Mouse (Mus musculus): ENCODE measurements at regions not wholly inside any gene's neighbourhood (a gene's known extent, or its start where the extent isn't known, plus 50 kb on each side); places are given as distances from the start of the nearest gene placed in this dataset.

GRCm38 (mm10) chr3:48207950-48208349, 1549.2 kb downstream of the Pcdh18 start:
- intact Hi-C loops (cut with DNase I): no loop called here
- DNase-seq (ENCODE audit: low spot score in 2 of 2): no peak

- DNase-seq (ENCODE audit: low spot score in 2 of 2): no peak
- intact Hi-C loops (cut with DNase I): no loop called here
These were observed 1562.8 kb downstream of the Pcdh18 start for GRCm38 (mm10) chr3:48194300-48194699.

- no peak for DNase-seq (ENCODE audit: low spot score in 2 of 2)
- intact Hi-C loops (cut with DNase I): no loop called here
These were observed 1612.2 kb downstream of the Pcdh18 start for GRCm38 (mm10) chr3:48144885-48145284.

- intact Hi-C loops (cut with DNase I): no loop called here
- DNase-seq (ENCODE audit: low spot score in 2 of 2): no peak
These were observed 1622.2 kb downstream of the Pcdh18 start for GRCm38 (mm10) chr3:48134938-48135337.

- intact Hi-C loops (cut with DNase I): no loop called here
These were observed 1632.9 kb downstream of the Pcdh18 start for GRCm38 (mm10) chr3:48124263-48124662.

GRCm38 (mm10) chr3:48100847-48101246, 1652.8 kb upstream of the Pabpc4l start:
- no peak for DNase-seq (ENCODE audit: low spot score in 2 of 2)
- intact Hi-C loops (cut with DNase I): no loop called here

More at GRCm38 (mm10) chr3:48124263-48124662, 1632.9 kb downstream of the Pcdh18 start:
- no peak for DNase-seq (ENCODE audit: low spot score in 2 of 2)

GRCm38 (mm10) chr3:48080616-48081015, 1632.6 kb upstream of the Pabpc4l start:
- intact Hi-C loops (cut with DNase I): no loop called here
- DNase-seq (ENCODE audit: low spot score in 2 of 2): peak in 1 of 2 experiments; percentile 1

- DNase-seq (ENCODE audit: low spot score in 2 of 2): no peak
- intact Hi-C loops (cut with DNase I): no loop called here
These were observed 1627.3 kb upstream of the Pabpc4l start for GRCm38 (mm10) chr3:48075306-48075705.

- intact Hi-C loops (cut with DNase I): no loop called here
- DNase-seq (ENCODE audit: low spot score in 2 of 2): no peak
These were observed 1620.6 kb upstream of the Pabpc4l start for GRCm38 (mm10) chr3:48068628-48069027.

All from left cerebral cortex, postnatal 25 days (tissue).